Mouse (Mus musculus): Measurements from ENCODE around the gene Alkbh3. TPM values are rescaled to one million over a fixed set of nuclear protein-coding genes. Genes with fewer than 3 reads are reported as not detected.

The Alkbh3 gene
- polyA plus RNA-seq, 1 experiment from 2014 or later: 75.0 TPM

- peak; percentile 35 for DNase-seq (ENCODE audit: low spot score)
- Histone ChIP-seq H3K36me3 (ENCODE audit: insufficient read depth, low read length) (no peaks in the 10 kb centered on the region), H3K27me3 (ENCODE audit: insufficient read depth, low read length) (no peaks in the 10 kb centered on the region), H3K4me1 (replicated peaks; ENCODE audit: insufficient read depth, low read length) (no peaks in the 10 kb centered on the region), H3K4me2 (ENCODE audit: low read length) (no peak overlapping the region), H3K4me3 (replicated peaks; ENCODE audit: low read depth, low read length) (no peak overlapping the region), H3K9ac (ENCODE audit: low read depth, low read length) (no peak overlapping the region), H3K27ac (no peak overlapping the region), H3K9me3 (replicated peaks; ENCODE audit: low read length) (no peaks in the 10 kb centered on the region)
- whole genome bisulfite sequencing: 54% methylated on average over 5 of the region's 5 CpGs
- no peak for ATAC-seq (replicated peaks; ENCODE audit: low FRiP score, low read depth)
- no peak for TF ChIP-seq CTCF (IDR thresholded peaks at IDR 0.05; ENCODE audit: low read depth)
Measured at GRCm38 (mm10) chr2:93946976-93947375, 63.6 kb downstream of the Alkbh3 start.

GRCm38 (mm10) chr2:93944855-93945254 lies 65.8 kb downstream of the Alkbh3 start:
- no peaks in the 10 kb centered on the region for H3K4me1 ChIP-seq (replicated peaks; ENCODE audit: insufficient read depth, low read length)
- TF ChIP-seq CTCF (IDR thresholded peaks at IDR 0.05; ENCODE audit: low read depth): no peak
- WGBS: 63% methylated on average over 4 of the region's 4 CpGs
- no peaks in the 10 kb centered on the region for H3K27me3 ChIP-seq (ENCODE audit: insufficient read depth, low read length)
- H3K4me3 ChIP-seq (replicated peaks; ENCODE audit: low read depth, low read length): no peak overlapping the region
- no peak overlapping the region for H3K27ac ChIP-seq
- H3K4me2 ChIP-seq (ENCODE audit: low read length): no peak overlapping the region
- H3K9me3 ChIP-seq (replicated peaks; ENCODE audit: low read length): no peaks in the 10 kb centered on the region
- ATAC-seq (replicated peaks; ENCODE audit: low FRiP score, low read depth) (peak; percentile 52), DNase-seq (ENCODE audit: low spot score) (peak; percentile 67)
- H3K36me3 ChIP-seq (ENCODE audit: insufficient read depth, low read length): no peaks in the 10 kb centered on the region
- no peak overlapping the region for H3K9ac ChIP-seq (ENCODE audit: low read depth, low read length)

- TF ChIP-seq CTCF (IDR thresholded peaks at IDR 0.05; ENCODE audit: low read depth): peak; percentile 34; the same call in 1 of the 2 replicates
- Histone ChIP-seq H3K9me3 (replicated peaks; ENCODE audit: low read length) (no peaks in the 10 kb centered on the region), H3K4me3 (replicated peaks; ENCODE audit: low read depth, low read length) (no peak overlapping the region), H3K27ac (no peak overlapping the region), H3K4me2 (ENCODE audit: low read length) (no peak overlapping the region), H3K27me3 (ENCODE audit: insufficient read depth, low read length) (no peaks in the 10 kb centered on the region), H3K36me3 (ENCODE audit: insufficient read depth, low read length) (no peaks in the 10 kb centered on the region), H3K9ac (ENCODE audit: low read depth, low read length) (no peak overlapping the region), H3K4me1 (replicated peaks; ENCODE audit: insufficient read depth, low read length) (no peaks in the 10 kb centered on the region)
- DNase-seq (ENCODE audit: low spot score) (no peak), ATAC-seq (replicated peaks; ENCODE audit: low FRiP score, low read depth) (no peak)
- WGBS: 79% methylated on average over 2 of the region's 2 CpGs
Measured at GRCm38 (mm10) chr2:93944099-93944498, 66.5 kb downstream of the Alkbh3 start.

GRCm38 (mm10) chr2:93941670-93942069 lies 68.9 kb downstream of the Alkbh3 start:
- DNase-seq (ENCODE audit: low spot score) (peak; percentile 40), ATAC-seq (replicated peaks; ENCODE audit: low FRiP score, low read depth) (no peak)
- Histone ChIP-seq H3K36me3 (ENCODE audit: insufficient read depth, low read length) (no peaks in the 10 kb centered on the region), H3K27ac (no peak overlapping the region), H3K4me3 (replicated peaks; ENCODE audit: low read depth, low read length) (no peak overlapping the region), H3K9ac (ENCODE audit: low read depth, low read length) (no peak overlapping the region), H3K4me2 (ENCODE audit: low read length) (no peak overlapping the region), H3K9me3 (replicated peaks; ENCODE audit: low read length) (no peaks in the 10 kb centered on the region), H3K4me1 (replicated peaks; ENCODE audit: insufficient read depth, low read length) (no peaks in the 10 kb centered on the region), H3K27me3 (ENCODE audit: insufficient read depth, low read length) (no peaks in the 10 kb centered on the region)
- WGBS: 50% methylated on average over 11 of the region's 11 CpGs
- TF ChIP-seq CTCF (IDR thresholded peaks at IDR 0.05; ENCODE audit: low read depth): no peak

DNA sequence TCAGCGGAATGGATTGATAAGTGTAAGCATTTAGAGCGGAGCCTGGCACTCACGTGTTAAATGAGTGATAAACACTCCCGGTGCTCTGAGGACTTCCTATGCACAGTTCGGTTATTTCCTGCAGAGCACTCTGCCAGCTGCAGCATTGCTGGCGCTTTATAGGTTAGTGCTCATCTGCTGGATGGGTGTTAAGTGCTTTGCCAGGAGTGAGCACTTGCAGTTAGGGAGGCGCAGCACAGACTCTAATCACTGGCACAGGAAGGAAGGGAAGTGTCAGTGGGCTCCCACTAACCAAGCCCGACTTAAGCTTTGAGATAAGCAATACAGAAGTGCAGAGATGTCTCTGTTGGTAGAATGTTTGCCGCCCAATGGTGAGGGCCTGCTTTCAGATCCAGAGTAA lies 72.1 kb downstream of the Alkbh3 start:
- Histone ChIP-seq H3K4me3 (replicated peaks; ENCODE audit: low read depth, low read length) (no peak overlapping the region), H3K9me3 (replicated peaks; ENCODE audit: low read length) (no peaks in the 10 kb centered on the region), H3K36me3 (ENCODE audit: insufficient read depth, low read length) (no peaks in the 10 kb centered on the region), H3K27ac (no peak overlapping the region), H3K9ac (ENCODE audit: low read depth, low read length) (no peak overlapping the region), H3K4me2 (ENCODE audit: low read length) (no peak overlapping the region), H3K27me3 (ENCODE audit: insufficient read depth, low read length) (no peaks in the 10 kb centered on the region), H3K4me1 (replicated peaks; ENCODE audit: insufficient read depth, low read length) (no peaks in the 10 kb centered on the region)
- DNase-seq (ENCODE audit: low spot score) (no peak), ATAC-seq (replicated peaks; ENCODE audit: low FRiP score, low read depth) (no peak)
- no peak for TF ChIP-seq CTCF (IDR thresholded peaks at IDR 0.05; ENCODE audit: low read depth)
- WGBS: 42% methylated on average over 9 of the region's 9 CpGs

Other genes starting within 250 kb of the Alkbh3 start
- 109 and 111 TPM in 2 replicates for gene Ext2, start 188.2 kb downstream of the Alkbh3 start, polyA plus RNA-seq (2015; fragmentation: Nextera tagmentation; extraction: Ambion mirVana)
- gene Accs, start 160.9 kb downstream of the Alkbh3 start, polyA plus RNA-seq (2015; fragmentation: Nextera tagmentation; extraction: Ambion mirVana): 7.6 and 9.9 TPM in 2 replicates
- gene Accsl, start 141.7 kb downstream of the Alkbh3 start, polyA plus RNA-seq (2015; fragmentation: Nextera tagmentation; extraction: Ambion mirVana): 0.20 TPM in 1 of 2 replicates, not detected in the other
- gene Gm13889, start 53.6 kb downstream of the Alkbh3 start, polyA plus RNA-seq (2015; fragmentation: Nextera tagmentation; extraction: Ambion mirVana): 22.2 and 24.8 TPM in 2 replicates
- not detected in 2 replicates for gene Gm27027, start 14.5 kb downstream of the Alkbh3 start, polyA plus RNA-seq (2015; fragmentation: Nextera tagmentation; extraction: Ambion mirVana)
- gene Hsd17b12, start 147.2 kb upstream of the Alkbh3 start, polyA plus RNA-seq (2015; fragmentation: Nextera tagmentation; extraction: Ambion mirVana): 102 and 107 TPM in 2 replicates

All from kidney, postnatal 0 days (tissue).